Mouse (Mus musculus): Measurements from ENCODE around the gene Tdpoz4. TPM values are rescaled to one million over a fixed set of nuclear protein-coding genes. Genes with fewer than 3 reads are reported as not detected.

Tdpoz4 gene
- not detected for polyA plus RNA-seq (2014; fragmentation: Illumina TruSeq; extraction: RNeasy Lipid Tissue Mini Kit (QIAGEN cat#74804); ENCODE audit: low read depth, low replicate concordance)

DNA sequence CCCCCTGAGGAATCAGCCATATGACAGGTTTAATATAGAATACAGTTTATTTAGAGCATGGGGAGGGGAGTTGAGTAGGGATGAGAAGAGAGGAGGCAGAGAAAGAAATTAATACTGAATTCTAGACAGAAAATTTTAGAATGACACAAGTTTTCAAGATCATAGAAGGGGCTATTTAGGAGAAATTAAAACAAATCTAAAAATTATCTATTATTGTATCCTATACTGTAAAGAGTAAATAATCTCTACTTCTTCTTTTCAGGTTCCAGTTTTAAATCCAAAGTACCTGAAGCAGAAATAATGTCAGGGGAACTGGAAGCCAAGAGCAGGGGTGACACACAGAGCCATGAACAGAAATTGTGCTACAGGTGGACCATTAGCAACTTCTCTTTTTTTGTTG, at the start of gene Tdpoz4:
TSS of gene Tdpoz4 (plus strand) at position 301 of the 400 bp plus-strand sequence.

DNA sequence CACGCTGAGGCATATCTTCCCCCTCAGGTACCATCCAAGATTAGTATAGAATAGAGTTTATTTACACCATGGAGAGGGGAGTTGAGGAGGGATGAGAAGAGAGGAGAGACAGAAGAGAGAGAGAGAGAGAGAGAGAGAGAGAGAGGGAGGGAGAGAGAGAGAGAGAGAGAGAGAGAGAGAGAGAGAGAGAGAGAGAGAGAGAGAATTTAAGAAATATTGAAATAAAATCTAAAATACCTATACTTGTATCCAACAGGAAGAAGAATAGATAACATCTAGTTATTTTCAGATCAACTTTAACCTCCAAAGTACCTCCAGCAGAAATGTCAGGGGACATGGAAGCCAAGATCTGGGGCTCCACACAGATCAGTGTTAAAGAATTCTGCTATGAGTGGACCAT, 23.5 kb upstream of the Tdpoz4 start, which contains the start of gene Gm5773:
TSS of gene Gm5773 (plus strand) at position 301 of the 400 bp plus-strand sequence.

DNA sequence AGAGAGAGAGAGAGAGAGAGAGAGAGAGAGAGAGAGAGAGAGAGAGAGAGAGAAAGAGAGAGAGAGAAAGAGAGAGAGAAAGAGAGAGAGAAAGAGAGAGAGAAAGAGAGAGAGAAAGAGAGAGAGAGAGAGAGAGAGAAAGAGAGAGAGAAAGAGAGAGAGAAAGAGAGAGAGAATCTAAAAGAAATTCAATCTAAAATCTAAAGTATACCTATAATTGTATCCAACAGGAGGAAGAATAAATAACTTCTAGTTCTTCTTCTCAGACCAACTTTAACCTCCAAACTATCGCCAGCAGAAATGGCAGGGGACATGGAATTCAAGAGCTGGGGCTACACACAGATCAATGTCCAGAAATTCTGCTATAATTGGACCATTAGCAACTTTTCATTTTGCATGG, 29.5 kb downstream of the Tdpoz4 start, which contains the start of gene Tdpoz3:
TSS of gene Tdpoz3 (plus strand) at position 301 of the 400 bp plus-strand sequence.

Other genes with a start within 250 kb of the Tdpoz4 start
- 375 TPM for gene S100a10, start 241.3 kb upstream of the Tdpoz4 start, polyA plus RNA-seq (2014; fragmentation: Illumina TruSeq; extraction: RNeasy Lipid Tissue Mini Kit (QIAGEN cat#74804); ENCODE audit: low read depth, low replicate concordance)
- gene Tdpoz2, start 143.7 kb upstream of the Tdpoz4 start, polyA plus RNA-seq (2014; fragmentation: Illumina TruSeq; extraction: RNeasy Lipid Tissue Mini Kit (QIAGEN cat#74804); ENCODE audit: low read depth, low replicate concordance): not detected
- not detected for gene Tdpoz1, start 120.1 kb upstream of the Tdpoz4 start, polyA plus RNA-seq (2014; fragmentation: Illumina TruSeq; extraction: RNeasy Lipid Tissue Mini Kit (QIAGEN cat#74804); ENCODE audit: low read depth, low replicate concordance)
- gene Gm37596, start 103.3 kb upstream of the Tdpoz4 start, polyA plus RNA-seq (2014; fragmentation: Illumina TruSeq; extraction: RNeasy Lipid Tissue Mini Kit (QIAGEN cat#74804); ENCODE audit: low read depth, low replicate concordance): not detected
- gene Gm5773, start 23.4 kb upstream of the Tdpoz4 start, polyA plus RNA-seq (2014; fragmentation: Illumina TruSeq; extraction: RNeasy Lipid Tissue Mini Kit (QIAGEN cat#74804); ENCODE audit: low read depth, low replicate concordance): not detected
- gene Tdpoz3, start 29.6 kb downstream of the Tdpoz4 start, polyA plus RNA-seq (2014; fragmentation: Illumina TruSeq; extraction: RNeasy Lipid Tissue Mini Kit (QIAGEN cat#74804); ENCODE audit: low read depth, low replicate concordance): not detected
- not detected for gene Gm9117, start 147.1 kb downstream of the Tdpoz4 start, polyA plus RNA-seq (2014; fragmentation: Illumina TruSeq; extraction: RNeasy Lipid Tissue Mini Kit (QIAGEN cat#74804); ENCODE audit: low read depth, low replicate concordance)
- not detected for gene Tdpoz5, start 164.9 kb downstream of the Tdpoz4 start, polyA plus RNA-seq (2014; fragmentation: Illumina TruSeq; extraction: RNeasy Lipid Tissue Mini Kit (QIAGEN cat#74804); ENCODE audit: low read depth, low replicate concordance)

Measured in adipose tissue, adult 10 weeks (tissue).